Mouse (Mus musculus) neural tube, embryonic 11.5 days (tissue): ENCODE results near the gene Cgas. TPM values are rescaled to one million over a fixed set of nuclear protein-coding genes. Genes with fewer than 3 reads are reported as not detected.

ENCODE experiments used
- ATAC-seq: fragments of 200-750 bp; cut with Nextera tagmentation; 2 replicates; pipeline ENCODE4 v1.8.0; 2017; ENCODE audit warnings: moderate number of reproducible peaks, mild to moderate bottlenecking, moderate TSS enrichment, moderate library complexity; ENCODE audit not compliant: insufficient read depth, low FRiP score, low TSS enrichment
- DNase-seq: peaks from one replicate; pipeline ENCODE4 v3.0.0-alpha.2; 2015; ENCODE audit warnings: low spot score
- H3K27ac ChIP-seq: fragments of 300-500 bp; sonication (generic); 2 replicates; pipeline ENCODE4 v1.5.1; 2014; ENCODE audit warnings: low read depth, mild to moderate bottlenecking, low read length
- H3K27me3 ChIP-seq: fragments of 300-500 bp; sonication (generic); 2 replicates; pipeline ENCODE4 v1.6.1; 2014; ENCODE audit warnings: mild to moderate bottlenecking, low read length, mixed read lengths; ENCODE audit not compliant: control insufficient read depth, insufficient read depth
- H3K36me3 ChIP-seq: fragments of 300-500 bp; sonication (generic); 2 replicates; pipeline ENCODE4 v1.6.1; 2014; ENCODE audit warnings: mild to moderate bottlenecking, low read length, moderate library complexity, mixed read lengths; ENCODE audit not compliant: control insufficient read depth, insufficient read depth
- H3K4me1 ChIP-seq: fragments of 300-500 bp; sonication (generic); 2 replicates; pipeline ENCODE4 v1.6.1; 2014; ENCODE audit warnings: low read length, mixed read lengths; ENCODE audit not compliant: control insufficient read depth, insufficient read depth
- H3K4me2 ChIP-seq: fragments of 300-500 bp; sonication (generic); 2 replicates; pipeline ENCODE4 v1.6.1; 2014; ENCODE audit warnings: low read depth, mild to moderate bottlenecking, moderate library complexity
- H3K4me3 ChIP-seq: fragments of 300-500 bp; sonication (generic); 2 replicates; pipeline ENCODE4 v1.5.1; 2014; ENCODE audit warnings: low read depth, low read length
- H3K9ac ChIP-seq: fragments of 300-500 bp; sonication (generic); 2 replicates; pipeline ENCODE4 v1.6.1; 2014; ENCODE audit warnings: mild to moderate bottlenecking, low read length
- H3K9me3 ChIP-seq: fragments of 300-500 bp; sonication (generic); 2 replicates; pipeline ENCODE4 v1.6.1; 2016; ENCODE audit warnings: low read length; ENCODE audit not compliant: control insufficient read depth
- WGBS: fragments of 180-500 bp; shearing (Covaris S2); extraction: QIAGEN DNeasy Blood & Tissue Kit; methylation state at CpG from one replicate; pipeline ENCODE4 v1.1.7; 2014; 5-methylcytosine and 5-hydroxymethylcytosine counted together
- polyA plus RNA-seq: library from polyadenylated mRNA; unstranded; fragments of >200 nt; fragmentation: Nextera tagmentation; extraction: Ambion mirVana; gene quantifications from 2 replicates; pipeline ENCODE4 v1.2.1, GENCODE M21; 2014

The Cgas gene
- polyA plus RNA-seq, 1 experiment from 2014 or later = 0.93 TPM

DNA sequence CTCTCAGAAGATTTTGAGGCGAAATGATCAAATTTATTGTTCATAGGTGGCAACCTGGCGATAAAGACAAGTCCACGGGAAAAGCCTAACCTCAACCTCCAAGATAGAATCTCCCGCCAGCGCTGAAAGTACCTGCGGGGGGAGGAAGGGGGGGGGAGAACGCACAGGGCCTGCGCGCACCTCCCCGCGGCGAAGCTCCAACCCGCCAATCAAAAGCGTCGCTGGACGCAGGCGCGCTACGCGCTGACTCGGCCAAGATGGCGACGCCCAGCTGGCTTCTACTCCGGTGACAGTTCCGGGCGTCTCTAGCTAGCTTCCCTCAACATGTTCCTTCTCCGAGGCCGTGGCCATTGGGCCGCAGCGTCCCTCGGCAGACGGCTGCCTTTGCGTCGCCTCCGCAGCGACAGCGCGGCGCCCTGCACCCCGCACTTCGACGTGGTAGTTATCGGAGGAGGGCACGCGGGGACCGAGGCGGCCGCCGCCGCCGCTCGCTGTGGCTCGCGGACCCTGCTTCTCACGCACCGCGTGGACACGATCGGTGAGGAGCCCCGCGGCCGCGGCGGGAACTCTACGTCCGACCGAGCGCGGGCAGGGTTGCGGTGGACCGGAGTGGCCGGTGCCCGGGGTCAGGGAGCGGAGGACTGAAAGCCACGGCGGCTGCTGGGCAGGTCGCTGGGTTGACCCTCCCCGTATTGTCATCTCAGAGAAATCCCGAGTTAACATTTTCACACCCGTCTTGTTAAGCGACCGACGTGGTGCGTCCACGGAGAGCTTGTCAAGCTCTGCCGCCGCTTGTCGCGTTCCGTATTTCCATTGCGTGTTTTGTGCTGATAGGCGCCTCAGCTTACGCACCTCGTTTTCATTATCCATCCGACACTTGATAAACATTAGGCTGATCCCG is 5.2 kb upstream of the Cgas start, which contains the start of the genes Mto1 and Gm17324:
Mto1 (plus strand) TSS at position 236 of the 901 bp plus-strand sequence.
Gm17324 (minus strand) TSS at position 814 of the 901 bp plus-strand sequence.
- Histone ChIP-seq H3K9me3 (no peaks in the 10 kb centered on the region), H3K27ac (peak within 1 kb of the TSS; percentile 74), H3K4me1 (peaks cover 3% of the 10 kb centered on the region; the same call in 1 of the 2 replicates), H3K4me3 (peak within 1 kb of the TSS; percentile 87), H3K36me3 (0 out of 2 replicates have a peak, but pooled peaks cover 2% of the 10 kb centered on the region), H3K4me2 (peak within 1 kb of the TSS; percentile 52), H3K9ac (peak within 1 kb of the TSS; percentile 85), H3K27me3 (peaks cover 23% of the 10 kb centered on the region)
- DNase-seq (peak; percentile 93), ATAC-seq (peak; percentile 93)
- under 1% methylated on average over 87 of the region's 96 CpGs for WGBS

DNA sequence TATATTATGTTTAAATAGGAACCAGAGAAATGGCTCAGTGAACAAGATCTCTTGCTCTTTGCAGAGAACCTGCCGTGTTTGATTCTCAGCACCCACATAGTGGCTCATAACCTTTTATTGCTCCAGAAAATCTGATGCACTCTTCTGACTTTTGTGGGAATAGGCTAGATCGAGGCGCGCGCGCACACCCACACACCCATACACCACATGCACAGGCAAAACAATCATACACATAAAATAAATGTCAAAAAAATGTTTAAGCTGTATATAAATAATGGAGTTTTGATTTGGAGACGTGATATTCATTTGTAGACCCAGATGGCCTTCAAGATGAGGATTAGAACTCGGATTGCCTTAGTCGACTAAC is 4.6 kb upstream of the Cgas start:
- H3K4me2 ChIP-seq = peak overlapping the region; percentile 52
- ATAC-seq (peak; percentile 58), DNase-seq (no peak)
- 0 out of 2 replicates have a peak, but pooled peaks cover 2% of the 10 kb centered on the region for H3K36me3 ChIP-seq
- H3K9ac ChIP-seq = peak overlapping the region; percentile 85; the same call in 1 of the 2 replicates
- 35% methylated on average over 9 of the region's 9 CpGs for WGBS
- H3K27me3 ChIP-seq = peaks cover 29% of the 10 kb centered on the region
- no peaks in the 10 kb centered on the region for H3K9me3 ChIP-seq
- H3K4me3 ChIP-seq = peak overlapping the region; percentile 87
- H3K27ac ChIP-seq = no peak overlapping the region
- H3K4me1 ChIP-seq = peaks cover 6% of the 10 kb centered on the region; the same call in 1 of the 2 replicates

- Histone ChIP-seq H3K4me3 (peak overlapping the region; percentile 41), H3K4me1 (0 out of 2 replicates have a peak, but pooled peaks cover 6% of the 10 kb centered on the region), H3K9ac (no peak overlapping the region), H3K27me3 (peaks cover 57% of the 10 kb centered on the region), H3K4me2 (peak overlapping the region; percentile 58), H3K36me3 (no peaks in the 10 kb centered on the region), H3K9me3 (no peaks in the 10 kb centered on the region), H3K27ac (no peak overlapping the region)
- ATAC-seq = no peak
- no peak for DNase-seq
- WGBS = 3% methylated on average over 9 of the region's 9 CpGs
These were observed 829 bp downstream of the Cgas start for GRCm38 (mm10) chr9:78442237-78442578.

DNA sequence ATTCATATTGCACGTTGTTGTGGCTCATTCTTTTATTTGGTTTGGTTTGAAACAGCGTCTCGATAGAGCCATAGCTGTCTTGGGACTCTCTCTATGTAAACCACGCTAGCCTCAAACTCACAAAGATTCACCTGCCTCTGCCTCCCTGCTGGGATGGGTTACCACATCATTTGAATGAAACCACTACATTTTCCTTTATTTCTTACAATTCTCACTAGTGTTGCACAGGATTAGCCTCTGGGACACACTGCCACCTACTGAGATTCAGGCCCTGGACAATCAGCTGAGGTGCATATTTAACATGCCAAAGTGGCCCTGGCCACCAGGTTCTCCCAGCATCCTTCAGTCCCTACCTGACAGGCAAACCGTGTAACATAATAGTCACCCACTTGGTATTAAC is 3.6 kb downstream of the Cgas start:
- Histone ChIP-seq H3K9ac (no peak overlapping the region), H3K27me3 (peaks cover 46% of the 10 kb centered on the region), H3K4me1 (0 out of 2 replicates have a peak, but pooled peaks cover 6% of the 10 kb centered on the region), H3K4me3 (no peak overlapping the region), H3K36me3 (no peaks in the 10 kb centered on the region), H3K9me3 (no peaks in the 10 kb centered on the region), H3K27ac (no peak overlapping the region), H3K4me2 (no peak overlapping the region)
- 71% methylated on average over 5 of the region's 5 CpGs for WGBS
- no peak for DNase-seq
- no peak for ATAC-seq

GRCm38 (mm10) chr9:78432471-78432870 is 10.6 kb downstream of the Cgas start:
- Histone ChIP-seq H3K9ac (no peak overlapping the region), H3K27ac (no peak overlapping the region), H3K4me1 (no peaks in the 10 kb centered on the region), H3K4me3 (no peak overlapping the region), H3K4me2 (no peak overlapping the region), H3K36me3 (no peaks in the 10 kb centered on the region), H3K9me3 (no peaks in the 10 kb centered on the region), H3K27me3 (no peaks in the 10 kb centered on the region)
- ATAC-seq (no peak), DNase-seq (no peak)
- 90% methylated on average over 5 of the region's 5 CpGs for WGBS

DNA sequence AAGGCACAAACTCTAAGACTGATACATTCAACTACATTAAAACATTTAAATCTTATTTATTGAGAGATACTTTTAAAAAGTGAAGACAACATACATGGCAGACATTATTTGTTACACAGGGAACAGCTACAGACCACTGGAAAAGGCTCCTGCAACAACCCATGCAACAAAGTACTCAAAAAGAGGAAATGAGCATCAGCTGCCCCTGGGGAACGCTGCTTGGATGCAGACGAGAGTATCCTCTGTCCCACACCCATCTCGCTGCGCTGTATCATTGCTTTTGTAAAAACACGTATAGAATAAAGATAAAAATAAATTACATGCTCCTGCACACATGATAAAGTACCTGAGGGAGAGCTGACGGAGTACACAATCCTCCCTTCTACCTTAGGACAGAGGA is 12.6 kb downstream of the Cgas start:
- ATAC-seq = no peak
- no peak for DNase-seq
- WGBS = 79% methylated on average over 6 of the region's 6 CpGs

GRCm38 (mm10) chr9:78429551-78429950 is 13.5 kb downstream of the Cgas start:
- ATAC-seq = no peak
- 60% methylated on average over 2 of the region's 2 CpGs for WGBS
- H3K36me3 ChIP-seq = no peaks in the 10 kb centered on the region
- no peak for DNase-seq
- H3K27me3 ChIP-seq = no peaks in the 10 kb centered on the region
- H3K4me1 ChIP-seq = no peaks in the 10 kb centered on the region
- no peak overlapping the region for H3K27ac ChIP-seq
- H3K4me3 ChIP-seq = no peak overlapping the region
- H3K9me3 ChIP-seq = no peaks in the 10 kb centered on the region
- no peak overlapping the region for H3K9ac ChIP-seq
- no peak overlapping the region for H3K4me2 ChIP-seq

More for the DNA sequence above, 12.6 kb downstream of the Cgas start:
- H3K27me3 ChIP-seq = no peaks in the 10 kb centered on the region
- H3K27ac ChIP-seq = no peak overlapping the region
- no peaks in the 10 kb centered on the region for H3K9me3 ChIP-seq
- no peak overlapping the region for H3K4me2 ChIP-seq
- no peaks in the 10 kb centered on the region for H3K36me3 ChIP-seq
- no peak overlapping the region for H3K4me3 ChIP-seq
- no peaks in the 10 kb centered on the region for H3K4me1 ChIP-seq
- H3K9ac ChIP-seq = no peak overlapping the region

DNA sequence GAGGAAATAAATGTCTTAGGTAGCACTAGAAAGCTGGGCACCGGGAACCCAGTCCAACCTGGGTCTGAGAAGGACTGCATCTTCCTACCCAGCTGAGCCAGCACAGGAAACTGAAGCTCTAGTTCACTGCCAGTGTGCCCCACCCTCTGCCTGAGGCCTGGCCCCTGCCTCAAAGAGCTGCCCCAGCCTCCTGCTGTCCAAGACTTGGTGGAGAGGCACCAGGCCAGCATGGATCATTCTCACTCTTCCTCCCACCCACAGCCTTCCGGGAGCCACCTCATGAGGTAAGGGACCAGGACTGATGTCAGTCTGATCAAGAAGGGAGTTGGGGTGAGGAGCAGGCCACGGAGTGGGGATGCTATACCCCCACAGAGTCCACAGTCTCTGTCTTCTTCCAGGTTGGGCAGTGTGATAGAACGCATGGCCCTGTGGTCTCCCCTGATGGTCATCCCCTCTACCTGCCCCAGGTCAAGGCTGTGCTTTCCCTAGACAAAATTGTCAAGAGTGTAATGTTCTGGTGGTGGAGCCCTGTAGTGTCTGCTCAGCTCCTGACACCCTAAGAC is 14.1 kb downstream of the Cgas start:
- 79% methylated on average over 4 of the region's 4 CpGs for WGBS
- Histone ChIP-seq H3K9ac (no peak overlapping the region), H3K36me3 (no peaks in the 10 kb centered on the region), H3K4me2 (no peak overlapping the region), H3K27ac (no peak overlapping the region), H3K4me1 (no peaks in the 10 kb centered on the region), H3K27me3 (no peaks in the 10 kb centered on the region), H3K4me3 (no peak overlapping the region), H3K9me3 (no peaks in the 10 kb centered on the region)
- no peak for DNase-seq
- ATAC-seq = no peak
